Mouse (Mus musculus): ENCODE data around the gene Btbd19. TPM values are rescaled to one million over a fixed set of nuclear protein-coding genes. Genes with fewer than 3 reads are reported as not detected.
A peak's percentile ranks its signal among the peaks of the same experiment; 100 is the strongest.

Btbd19 gene
- polyA plus RNA-seq, 1 experiment from 2014 or later = 6.6 TPM

DNA sequence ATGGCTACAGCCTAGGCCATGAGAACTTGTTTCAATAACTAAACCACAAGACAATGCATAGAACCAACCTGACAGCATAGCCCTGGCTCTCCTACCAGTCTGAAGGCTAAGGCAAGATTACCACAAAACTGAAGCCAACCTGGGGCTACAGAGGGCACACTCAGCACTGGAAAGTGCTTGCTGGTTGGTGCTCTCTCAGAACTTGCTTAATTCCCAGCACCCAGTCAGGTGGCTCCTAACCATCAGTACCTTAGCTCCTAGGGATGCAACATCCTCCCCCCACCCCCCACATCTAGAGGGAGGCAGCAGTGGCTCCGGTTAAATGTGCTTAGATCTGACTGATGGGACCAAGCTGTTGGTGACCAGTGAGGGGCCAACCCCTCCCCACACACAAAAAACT, 25.9 kb upstream of the Btbd19 start:
- Histone ChIP-seq H3K27ac (ENCODE audit: low read depth) (no peak overlapping the region), H3K27me3 (replicated peaks; ENCODE audit: control insufficient read depth, insufficient read depth, low read length) (no peaks in the 10 kb centered on the region), H3K4me2 (ENCODE audit: low read length) (no peak overlapping the region), H3K36me3 (ENCODE audit: control insufficient read depth, insufficient read depth, low read length) (peaks cover 59% of the 10 kb centered on the region), H3K4me1 (replicated peaks; ENCODE audit: control insufficient read depth, insufficient read depth, low read length) (peaks cover 5% of the 10 kb centered on the region; the same call in 1 of the 2 replicates), H3K9me3 (ENCODE audit: control insufficient read depth, low read length) (no peaks in the 10 kb centered on the region), H3K4me3 (ENCODE audit: low read depth, low read length) (no peak overlapping the region), H3K9ac (ENCODE audit: low read length) (no peak overlapping the region)
- DNase-seq (ENCODE audit: low spot score) = no peak
- ATAC-seq (replicated peaks; ENCODE audit: low FRiP score, low TSS enrichment, low read depth) = no peak
- WGBS = 67% methylated on average over 1 of the region's 1 CpGs

DNA sequence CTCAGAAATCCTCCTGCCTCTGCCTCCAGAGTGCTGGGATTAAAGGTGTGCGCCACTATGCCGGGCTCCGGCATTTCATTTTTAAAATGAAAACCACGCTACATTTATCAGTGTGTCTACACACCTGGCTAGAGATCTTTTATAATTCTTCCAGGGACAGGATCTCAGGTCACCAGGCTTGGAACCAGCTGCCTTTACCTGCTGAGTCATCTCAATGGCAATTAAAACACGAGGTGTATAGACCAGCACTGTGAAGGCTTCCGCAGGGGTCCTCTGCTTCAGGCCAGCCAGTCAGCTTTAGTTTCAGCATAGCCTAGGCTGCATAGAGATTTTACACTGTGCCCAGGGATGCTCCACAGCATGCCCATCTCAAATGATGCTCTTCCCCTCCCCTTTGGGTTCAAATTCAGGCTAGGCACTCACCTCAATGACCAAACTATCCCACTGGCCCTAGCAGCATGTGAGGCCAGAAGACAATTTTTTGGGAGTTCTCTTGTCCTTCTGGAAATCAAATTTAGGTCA, 24.7 kb upstream of the Btbd19 start:
- ATAC-seq (replicated peaks; ENCODE audit: low FRiP score, low TSS enrichment, low read depth) (no peak), DNase-seq (ENCODE audit: low spot score) (no peak)
- no peak overlapping the region for H3K27ac ChIP-seq (ENCODE audit: low read depth)
- H3K9me3 ChIP-seq (ENCODE audit: control insufficient read depth, low read length) = no peaks in the 10 kb centered on the region
- peaks cover 5% of the 10 kb centered on the region; the same call in 1 of the 2 replicates for H3K4me1 ChIP-seq (replicated peaks; ENCODE audit: control insufficient read depth, insufficient read depth, low read length)
- H3K4me2 ChIP-seq (ENCODE audit: low read length) = no peak overlapping the region
- H3K9ac ChIP-seq (ENCODE audit: low read length) = no peak overlapping the region
- no peaks in the 10 kb centered on the region for H3K27me3 ChIP-seq (replicated peaks; ENCODE audit: control insufficient read depth, insufficient read depth, low read length)
- H3K4me3 ChIP-seq (ENCODE audit: low read depth, low read length) = no peak overlapping the region
- WGBS = 93% methylated on average over 6 of the region's 6 CpGs
- peaks cover 59% of the 10 kb centered on the region for H3K36me3 ChIP-seq (ENCODE audit: control insufficient read depth, insufficient read depth, low read length)

DNA sequence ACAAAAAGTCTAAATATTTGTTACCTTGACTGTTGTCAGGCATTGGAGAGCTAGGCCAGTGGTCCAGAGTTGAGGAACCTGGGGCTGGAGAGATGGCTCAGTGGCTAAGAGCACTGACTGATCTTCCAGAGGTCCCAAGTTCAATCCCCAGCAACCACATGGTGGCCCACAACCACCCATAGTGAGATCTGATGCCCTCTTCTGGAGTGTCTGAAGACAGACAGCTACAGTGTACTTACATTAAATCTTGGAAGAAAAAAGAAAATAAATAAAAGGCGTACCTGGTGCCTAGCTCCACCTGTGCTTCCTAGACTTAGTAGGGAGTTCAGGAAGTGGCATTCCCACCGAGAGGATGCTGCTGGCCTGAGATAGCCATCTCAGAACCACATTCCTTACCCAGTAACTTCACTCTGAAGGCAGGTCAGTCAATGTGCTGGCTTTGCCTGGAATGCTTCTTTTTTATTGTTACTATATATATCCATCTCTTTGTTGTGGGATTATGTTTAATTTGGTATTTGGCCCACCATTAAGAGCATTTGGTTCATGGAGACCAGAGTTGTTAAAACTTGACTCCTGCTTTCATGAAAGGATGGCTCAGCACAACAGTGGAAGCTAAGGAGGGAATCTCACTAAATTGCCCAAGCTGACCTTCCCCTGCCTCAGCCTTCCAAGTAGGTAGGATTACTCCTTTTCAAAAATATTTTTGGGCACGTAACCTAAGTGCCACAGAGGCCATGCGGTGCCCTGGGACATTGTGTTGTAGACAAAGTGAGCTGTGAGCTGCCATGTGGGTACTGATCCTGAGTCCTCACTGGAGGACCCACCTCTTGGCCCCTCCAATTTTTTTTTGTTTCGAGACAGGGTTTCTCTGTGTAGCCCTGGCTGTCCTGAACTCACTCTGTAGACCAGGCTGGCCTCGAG, 24.0 kb upstream of the Btbd19 start:
- H3K4me1 ChIP-seq (replicated peaks; ENCODE audit: control insufficient read depth, insufficient read depth, low read length) = peaks cover 5% of the 10 kb centered on the region; the same call in 1 of the 2 replicates
- H3K27ac ChIP-seq (ENCODE audit: low read depth) = no peak overlapping the region
- no peak for DNase-seq (ENCODE audit: low spot score)
- no peaks in the 10 kb centered on the region for H3K9me3 ChIP-seq (ENCODE audit: control insufficient read depth, low read length)
- H3K36me3 ChIP-seq (ENCODE audit: control insufficient read depth, insufficient read depth, low read length) = peaks cover 55% of the 10 kb centered on the region
- ATAC-seq (replicated peaks; ENCODE audit: low FRiP score, low TSS enrichment, low read depth) = no peak
- H3K9ac ChIP-seq (ENCODE audit: low read length) = no peak overlapping the region
- H3K4me3 ChIP-seq (ENCODE audit: low read depth, low read length) = no peak overlapping the region
- no peak overlapping the region for H3K4me2 ChIP-seq (ENCODE audit: low read length)
- 75% methylated on average over 6 of the region's 6 CpGs for WGBS
- no peaks in the 10 kb centered on the region for H3K27me3 ChIP-seq (replicated peaks; ENCODE audit: control insufficient read depth, insufficient read depth, low read length)

DNA sequence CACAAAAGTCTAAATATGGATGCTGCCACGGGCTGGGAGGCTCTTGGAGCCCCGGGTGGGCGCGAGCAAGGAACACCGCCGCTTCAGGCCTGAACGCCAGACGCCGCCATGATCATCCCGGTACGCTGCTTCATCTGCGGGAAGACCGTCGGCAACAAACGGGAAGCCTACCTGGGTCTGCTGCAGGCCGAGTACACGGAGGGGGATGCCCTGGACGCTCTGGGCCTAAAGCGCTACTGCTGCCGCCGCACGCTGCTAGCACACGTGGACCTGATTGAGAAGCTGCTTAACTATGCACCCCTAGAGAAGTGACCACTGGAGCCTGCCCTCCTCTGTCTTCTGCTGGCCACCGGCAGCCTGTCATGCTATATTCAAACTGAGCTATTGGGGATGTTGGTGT, 23.3 kb upstream of the Btbd19 start:
- Histone ChIP-seq H3K9ac (ENCODE audit: low read length) (no peak overlapping the region), H3K4me2 (ENCODE audit: low read length) (no peak overlapping the region), H3K36me3 (ENCODE audit: control insufficient read depth, insufficient read depth, low read length) (peaks cover 48% of the 10 kb centered on the region), H3K4me3 (ENCODE audit: low read depth, low read length) (no peak overlapping the region), H3K27ac (ENCODE audit: low read depth) (no peak overlapping the region), H3K4me1 (replicated peaks; ENCODE audit: control insufficient read depth, insufficient read depth, low read length) (peaks cover under 1% of the 10 kb centered on the region; the same call in 1 of the 2 replicates), H3K27me3 (replicated peaks; ENCODE audit: control insufficient read depth, insufficient read depth, low read length) (no peaks in the 10 kb centered on the region), H3K9me3 (ENCODE audit: control insufficient read depth, low read length) (no peaks in the 10 kb centered on the region)
- no peak for ATAC-seq (replicated peaks; ENCODE audit: low FRiP score, low TSS enrichment, low read depth)
- 67% methylated on average over 24 of the region's 24 CpGs for WGBS
- DNase-seq (ENCODE audit: low spot score) = no peak

DNA sequence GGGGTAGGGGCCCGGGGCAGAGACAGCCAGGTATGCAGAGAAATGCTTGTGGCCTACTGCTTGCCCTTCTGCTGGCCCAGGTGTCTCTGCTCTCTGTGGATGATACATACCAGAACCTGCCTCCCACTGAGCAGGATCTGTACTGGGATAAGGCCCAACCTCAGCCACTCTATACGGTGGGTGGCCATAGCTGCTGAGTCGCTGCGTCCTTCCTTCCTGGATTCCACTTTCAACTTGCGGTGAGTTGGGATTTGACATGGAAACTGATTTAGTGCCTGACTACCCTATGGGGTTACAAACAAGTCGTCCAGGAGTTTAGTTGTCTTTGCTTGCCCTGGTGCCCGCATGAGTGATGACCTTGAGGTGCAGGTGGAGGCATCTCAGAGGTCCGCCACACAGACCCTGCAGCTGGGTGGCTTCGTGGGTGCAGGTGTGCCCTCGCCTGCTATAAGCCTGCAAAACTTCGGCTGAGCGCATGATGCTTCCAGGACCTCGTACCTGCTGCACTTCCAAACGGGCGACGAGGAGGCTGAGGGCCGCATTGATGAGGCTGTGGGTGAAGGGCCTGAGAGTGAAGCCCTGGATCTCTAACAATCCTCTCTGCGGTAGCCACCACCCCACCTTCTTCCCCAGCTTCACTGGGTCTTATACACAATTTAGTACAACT, 22.7 kb upstream of the Btbd19 start:
- H3K9ac ChIP-seq (ENCODE audit: low read length) = no peak overlapping the region
- no peak overlapping the region for H3K4me3 ChIP-seq (ENCODE audit: low read depth, low read length)
- H3K36me3 ChIP-seq (ENCODE audit: control insufficient read depth, insufficient read depth, low read length) = peaks cover 41% of the 10 kb centered on the region
- H3K27me3 ChIP-seq (replicated peaks; ENCODE audit: control insufficient read depth, insufficient read depth, low read length) = no peaks in the 10 kb centered on the region
- H3K4me2 ChIP-seq (ENCODE audit: low read length) = no peak overlapping the region
- no peak overlapping the region for H3K27ac ChIP-seq (ENCODE audit: low read depth)
- H3K9me3 ChIP-seq (ENCODE audit: control insufficient read depth, low read length) = no peaks in the 10 kb centered on the region
- no peak for ATAC-seq (replicated peaks; ENCODE audit: low FRiP score, low TSS enrichment, low read depth)
- 74% methylated on average over 18 of the region's 18 CpGs for WGBS
- H3K4me1 ChIP-seq (replicated peaks; ENCODE audit: control insufficient read depth, insufficient read depth, low read length) = no peaks in the 10 kb centered on the region; the same call in 1 of the 2 replicates
- no peak for DNase-seq (ENCODE audit: low spot score)

DNA sequence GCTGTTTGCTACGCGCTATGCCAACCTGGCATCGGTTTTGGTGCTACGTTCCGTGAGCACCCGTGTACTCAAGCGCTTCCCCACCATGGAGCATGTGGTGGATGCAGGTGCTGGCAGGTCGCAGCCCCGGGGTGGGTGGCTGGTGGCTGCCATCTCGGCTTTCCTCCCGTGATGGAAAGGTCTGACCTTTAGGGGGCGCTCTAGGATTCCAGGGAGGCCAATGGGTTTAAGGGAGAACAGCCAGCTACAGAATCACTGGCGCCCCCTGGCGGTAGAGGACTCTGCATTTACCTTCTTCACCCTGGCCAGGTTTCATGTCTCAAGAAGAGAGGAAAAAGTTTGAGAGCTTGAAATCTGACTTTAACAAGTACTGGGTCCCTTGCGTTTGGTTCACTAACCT, 20.7 kb upstream of the Btbd19 start:
- H3K4me2 ChIP-seq (ENCODE audit: low read length) = no peak overlapping the region
- H3K9me3 ChIP-seq (ENCODE audit: control insufficient read depth, low read length) = no peaks in the 10 kb centered on the region
- H3K27me3 ChIP-seq (replicated peaks; ENCODE audit: control insufficient read depth, insufficient read depth, low read length) = no peaks in the 10 kb centered on the region
- H3K4me1 ChIP-seq (replicated peaks; ENCODE audit: control insufficient read depth, insufficient read depth, low read length) = no peaks in the 10 kb centered on the region
- 0 out of 2 replicates have a peak, but pooled peaks have one; percentile 2 for ATAC-seq (replicated peaks; ENCODE audit: low FRiP score, low TSS enrichment, low read depth)
- DNase-seq (ENCODE audit: low spot score) = peak; percentile 88
- H3K36me3 ChIP-seq (ENCODE audit: control insufficient read depth, insufficient read depth, low read length) = peaks cover 21% of the 10 kb centered on the region
- no peak overlapping the region for H3K4me3 ChIP-seq (ENCODE audit: low read depth, low read length)
- no peak overlapping the region for H3K9ac ChIP-seq (ENCODE audit: low read length)
- 36% methylated on average over 15 of the region's 15 CpGs for WGBS
- H3K27ac ChIP-seq (ENCODE audit: low read depth) = no peak overlapping the region

DNA sequence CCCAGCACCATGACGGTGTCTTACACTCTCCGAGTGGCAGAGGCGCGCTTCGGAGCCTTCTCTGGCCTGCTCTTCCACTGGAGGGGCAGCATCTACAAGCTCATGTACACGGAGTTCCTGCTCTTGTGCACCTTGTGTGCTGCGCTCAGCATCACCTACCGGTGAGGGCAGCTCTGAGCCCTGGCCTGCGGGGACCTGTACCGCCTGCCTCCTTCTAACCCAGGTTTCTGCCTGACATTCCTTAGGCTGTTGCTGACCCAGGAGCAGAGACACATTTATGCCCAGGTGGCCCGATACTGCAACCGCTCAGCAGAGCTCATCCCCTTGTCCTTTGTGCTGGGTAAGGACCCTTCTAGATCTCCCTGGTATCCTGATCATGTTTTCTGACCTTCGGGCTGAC, 19.7 kb upstream of the Btbd19 start:
- ATAC-seq (replicated peaks; ENCODE audit: low FRiP score, low TSS enrichment, low read depth) = no peak
- H3K27me3 ChIP-seq (replicated peaks; ENCODE audit: control insufficient read depth, insufficient read depth, low read length) = no peaks in the 10 kb centered on the region
- no peak overlapping the region for H3K27ac ChIP-seq (ENCODE audit: low read depth)
- no peaks in the 10 kb centered on the region for H3K9me3 ChIP-seq (ENCODE audit: control insufficient read depth, low read length)
- DNase-seq (ENCODE audit: low spot score) = no peak
- no peak overlapping the region for H3K4me3 ChIP-seq (ENCODE audit: low read depth, low read length)
- H3K4me1 ChIP-seq (replicated peaks; ENCODE audit: control insufficient read depth, insufficient read depth, low read length) = no peaks in the 10 kb centered on the region
- H3K9ac ChIP-seq (ENCODE audit: low read length) = no peak overlapping the region
- H3K4me2 ChIP-seq (ENCODE audit: low read length) = no peak overlapping the region
- 90% methylated on average over 13 of the region's 13 CpGs for WGBS
- H3K36me3 ChIP-seq (ENCODE audit: control insufficient read depth, insufficient read depth, low read length) = peaks cover 12% of the 10 kb centered on the region

DNA sequence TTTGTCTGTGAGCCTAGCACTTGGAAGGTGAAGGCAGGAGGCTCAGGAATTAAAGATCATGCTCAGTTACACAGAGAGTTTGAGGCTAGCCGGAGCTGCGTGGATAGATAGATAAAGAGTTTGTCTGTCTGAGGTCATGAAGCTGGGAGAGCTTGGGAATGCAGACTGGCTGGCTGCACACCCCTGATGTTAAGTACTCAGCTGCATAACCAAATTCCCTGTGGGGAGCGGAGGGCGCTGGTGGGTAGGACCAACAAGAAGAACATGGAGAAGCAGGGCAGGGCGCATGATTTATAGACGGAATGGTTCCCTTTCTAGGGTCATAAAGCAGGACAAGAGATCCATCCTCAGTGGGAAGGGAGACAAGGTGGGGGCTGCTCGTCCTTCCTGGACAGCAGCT, 17.5 kb upstream of the Btbd19 start:
- H3K4me2 ChIP-seq (ENCODE audit: low read length) = no peak overlapping the region
- H3K27ac ChIP-seq (ENCODE audit: low read depth) = no peak overlapping the region
- no peak overlapping the region for H3K4me3 ChIP-seq (ENCODE audit: low read depth, low read length)
- H3K9ac ChIP-seq (ENCODE audit: low read length) = no peak overlapping the region
- DNase-seq (ENCODE audit: low spot score) (no peak), ATAC-seq (replicated peaks; ENCODE audit: low FRiP score, low TSS enrichment, low read depth) (no peak)
- no peaks in the 10 kb centered on the region for H3K4me1 ChIP-seq (replicated peaks; ENCODE audit: control insufficient read depth, insufficient read depth, low read length)
- 31% methylated on average over 7 of the region's 7 CpGs for WGBS
- H3K36me3 ChIP-seq (ENCODE audit: control insufficient read depth, insufficient read depth, low read length) = no peaks in the 10 kb centered on the region
- no peaks in the 10 kb centered on the region for H3K27me3 ChIP-seq (replicated peaks; ENCODE audit: control insufficient read depth, insufficient read depth, low read length)
- no peaks in the 10 kb centered on the region for H3K9me3 ChIP-seq (ENCODE audit: control insufficient read depth, low read length)
